Mouse (Mus musculus) small intestine, adult 2 months (tissue): ENCODE measurements around the gene Snx19.

ENCODE experiments used
- CTCF ChIP-seq: fragments of 200-500 bp; IDR thresholded peaks from 2 replicates; pipeline ENCODE4 v1.5.1; 2012; ENCODE audit warnings: low read depth, mild to moderate bottlenecking, control low read depth, inconsistent platforms, low read length, moderate library complexity, mixed read lengths; ENCODE audit not compliant: insufficient replicate concordance, insufficient read length; ENCODE audit errors: extremely low read depth
- POLR2A ChIP-seq: fragments of 200-500 bp; IDR thresholded peaks from 2 replicates; pipeline ENCODE4 v1.6.1; 2012; ENCODE audit warnings: low read depth, mild to moderate bottlenecking, control low read depth, inconsistent platforms, low read length, moderate library complexity

GRCm38 (mm10) chr9:30480464-30480863 lies 53.6 kb downstream of the Snx19 start:
- TF ChIP-seq POLR2A (no peak), CTCF (peak; percentile 100)
